Mouse (Mus musculus): ENCODE measurements at regions not wholly inside any gene's neighbourhood (a gene's known extent, or its start where the extent isn't known, plus 50 kb on each side); places are given as distances from the start of the nearest gene placed in this dataset.

DNA sequence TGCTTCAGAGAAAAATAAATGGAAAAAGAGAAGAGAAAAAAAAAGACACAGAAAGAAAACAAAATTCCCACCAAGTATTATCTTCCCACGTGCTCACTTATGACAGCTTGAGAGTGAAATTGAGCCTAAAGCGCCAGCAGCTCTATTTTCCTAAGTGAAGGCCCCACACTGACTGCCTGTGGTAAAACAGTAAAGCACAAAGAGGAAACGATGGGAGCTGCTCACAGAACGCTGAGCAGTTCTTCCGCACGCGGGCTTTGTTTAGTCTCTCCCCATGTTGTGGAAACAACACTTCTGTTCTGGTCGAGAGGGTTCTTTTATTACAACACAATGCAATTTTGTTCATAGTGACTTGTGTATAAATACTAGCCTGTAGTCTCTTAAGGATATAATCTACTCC lies 465.5 kb downstream of the Psat1 start:
- no peak for DNase-seq

DNA sequence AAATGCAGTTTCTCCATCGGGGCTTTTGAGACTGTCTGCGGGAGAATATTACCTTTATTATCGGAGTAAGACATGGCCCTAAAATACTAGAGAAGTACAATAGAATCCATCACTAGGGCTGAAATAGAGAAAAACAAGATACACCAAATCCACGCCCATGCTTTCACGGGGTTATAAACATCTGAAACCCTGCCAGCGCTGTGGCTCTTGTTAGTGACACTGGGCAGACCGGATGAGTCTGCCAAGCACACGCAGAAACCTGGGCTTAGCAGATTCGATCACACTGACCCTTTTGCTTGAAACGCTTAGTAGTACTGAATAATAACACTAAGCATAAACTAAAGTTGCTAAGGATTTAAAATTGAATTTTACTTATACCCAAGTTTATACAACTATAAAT lies 477.6 kb downstream of the Psat1 start:
- no peak for DNase-seq

DNA sequence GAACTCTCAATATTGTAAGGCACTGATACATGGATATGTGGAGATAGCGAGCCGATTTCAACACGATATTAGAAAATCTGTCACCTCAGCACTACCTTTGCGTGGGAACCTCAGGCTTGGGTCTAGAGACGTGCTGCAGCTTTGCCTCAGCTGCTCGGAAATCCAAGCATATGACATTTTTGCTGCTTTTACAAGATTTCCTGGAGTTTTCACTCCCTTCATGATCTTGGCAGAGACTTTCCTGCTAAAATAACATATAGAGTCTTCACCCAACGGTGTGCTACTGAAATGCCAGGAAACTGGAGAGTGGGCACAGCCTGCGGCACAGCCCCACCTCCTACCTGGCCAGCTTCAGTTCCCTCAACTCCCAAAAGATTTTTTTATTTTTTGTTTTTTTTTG lies 480.4 kb downstream of the Psat1 start:
- DNase-seq: no peak

DNA sequence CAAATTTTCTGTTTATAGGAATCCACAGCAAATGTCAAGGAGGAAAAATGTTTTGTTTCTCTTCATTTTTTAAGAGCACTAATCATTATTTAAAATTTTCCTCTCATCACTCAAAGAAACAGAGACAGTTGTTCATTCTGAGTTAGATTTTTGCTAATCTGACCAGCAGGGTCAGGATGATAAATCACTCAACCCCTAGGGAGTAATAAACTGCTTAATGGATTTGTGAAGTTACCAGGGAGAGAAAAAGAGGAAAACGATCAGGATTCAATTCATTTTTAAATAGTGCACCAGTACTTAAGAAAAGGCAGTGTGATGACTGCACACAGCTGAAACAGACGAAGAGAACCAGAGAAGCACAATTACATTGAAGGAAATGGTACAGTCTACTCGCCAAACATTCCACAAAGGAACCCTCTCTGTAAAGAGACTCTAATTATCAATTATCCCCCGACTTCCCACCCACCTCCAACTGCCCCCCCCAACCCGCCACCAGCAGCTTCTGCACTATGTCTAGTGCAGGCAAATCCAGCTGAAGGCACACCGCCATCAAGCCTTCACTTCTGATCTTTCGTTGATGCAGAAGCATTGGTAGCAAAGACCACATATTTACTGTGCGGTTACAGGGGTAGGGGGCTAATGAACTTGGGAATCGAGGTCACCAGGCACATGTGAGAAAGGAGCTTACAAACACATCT lies 481.9 kb downstream of the Psat1 start:
- no peak for DNase-seq

DNA sequence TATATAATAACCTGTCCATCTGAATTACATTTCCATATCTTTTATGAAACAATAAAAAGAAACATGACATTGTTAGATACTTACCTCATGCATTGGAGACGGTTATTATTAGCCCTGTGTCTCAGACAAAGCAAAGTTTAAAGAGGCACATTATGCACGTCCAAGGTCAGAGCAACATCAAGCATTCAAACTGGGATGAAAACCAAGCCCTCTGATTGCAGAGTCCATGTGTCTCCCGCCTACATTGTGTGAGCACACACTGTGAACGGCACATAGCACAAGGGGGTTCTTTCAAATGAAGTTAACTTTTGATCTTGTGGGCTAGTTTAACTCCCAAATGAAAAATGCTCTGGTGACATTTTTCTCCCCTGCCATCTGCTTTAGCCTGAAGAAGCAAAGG lies 489.3 kb downstream of the Psat1 start:
- DNase-seq: no peak

DNA sequence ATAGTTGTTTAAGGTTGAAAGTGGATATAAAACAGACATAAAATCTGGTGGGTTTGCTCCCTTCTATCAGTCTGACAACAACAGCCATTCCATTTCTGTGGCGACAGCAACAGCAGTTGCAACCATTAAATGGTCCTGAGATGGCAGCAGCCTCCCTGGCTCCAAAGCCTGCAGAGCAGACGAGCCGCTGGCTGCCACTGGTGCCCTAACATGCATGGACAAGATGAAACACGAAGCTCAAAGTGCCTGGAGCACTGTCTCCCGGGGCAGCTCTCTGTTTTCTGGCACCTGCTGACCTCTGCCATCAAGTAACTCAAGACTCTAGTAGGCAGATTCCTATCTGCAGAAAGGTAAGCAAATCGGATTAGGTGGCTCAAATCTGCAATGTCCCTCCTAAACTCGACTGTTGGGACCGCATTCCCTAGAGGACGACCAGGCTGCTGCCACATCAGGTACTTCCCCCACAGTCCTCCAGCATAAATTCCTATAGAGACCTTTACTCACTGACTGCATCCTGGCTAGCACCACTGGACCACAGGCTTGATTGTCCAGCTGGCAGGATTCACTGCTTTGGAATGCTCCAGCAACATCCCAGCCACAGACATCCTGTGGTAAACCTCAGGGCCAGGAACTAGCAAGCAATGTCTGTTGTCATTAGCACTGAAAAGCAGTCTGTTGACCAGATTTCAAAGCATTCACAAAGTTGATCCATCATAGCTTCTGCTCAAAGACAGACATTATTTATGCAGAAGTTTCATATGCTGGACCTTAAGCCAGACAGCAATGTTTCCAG lies 490.0 kb downstream of the Psat1 start:
- DNase-seq: no peak

DNA sequence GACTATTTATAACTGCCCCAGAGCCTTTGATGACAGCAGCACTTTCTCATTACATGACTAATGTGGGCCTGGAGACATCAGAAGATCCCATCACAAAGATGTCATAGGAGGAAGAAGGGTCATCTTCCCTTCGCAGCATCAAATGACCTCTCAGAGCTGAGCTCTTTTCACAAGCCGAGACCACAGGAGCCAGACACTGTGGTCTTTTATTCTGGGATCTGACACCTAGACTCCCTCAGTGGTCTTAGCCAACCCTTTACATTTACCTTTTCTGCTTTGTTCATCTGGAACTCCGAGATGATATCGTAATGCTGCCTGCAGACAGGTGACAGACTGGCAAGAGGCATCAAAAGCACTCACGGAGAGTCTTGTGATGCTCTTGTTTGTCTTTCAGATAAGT lies 498.1 kb downstream of the Psat1 start:
- no peak for DNase-seq

DNA sequence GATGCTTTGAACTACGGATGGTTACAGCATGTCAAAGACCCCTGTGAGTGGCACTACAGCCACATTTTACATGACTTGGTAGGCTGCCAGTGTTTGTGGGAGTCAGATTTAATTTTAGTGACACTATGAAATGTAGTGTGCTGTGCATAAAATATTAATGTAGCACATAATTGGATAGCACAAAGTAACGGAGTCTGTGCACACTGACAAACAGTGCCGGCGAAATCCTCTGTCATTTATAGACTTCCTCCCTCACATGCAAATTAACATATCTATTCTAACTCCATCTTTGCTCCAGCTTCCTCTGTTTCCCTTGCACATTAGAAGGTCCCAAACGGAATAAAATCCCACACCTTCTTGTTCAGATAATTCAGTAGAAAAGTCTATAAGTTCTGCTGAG lies 515.3 kb downstream of the Psat1 start:
- no peak for DNase-seq

DNA sequence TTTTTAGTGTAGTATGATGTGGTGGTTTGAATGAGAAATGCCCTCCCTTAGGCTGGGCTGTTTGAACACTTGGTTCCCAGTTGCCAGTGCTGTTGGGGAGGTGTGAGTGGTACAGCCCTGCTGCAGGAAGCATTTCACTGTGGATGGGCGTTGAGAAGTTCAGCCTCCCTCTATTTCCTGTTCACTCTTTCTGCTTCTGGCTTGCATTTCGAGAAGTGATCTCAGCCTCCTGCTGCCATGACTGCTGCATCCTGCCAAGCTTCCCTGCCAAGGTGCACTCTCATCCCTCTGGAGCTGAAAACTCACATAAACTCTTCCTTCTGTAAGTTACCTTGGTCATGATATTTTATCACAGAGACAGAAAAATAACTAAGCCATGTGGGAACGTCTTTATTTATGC lies 525.8 kb downstream of the Psat1 start:
- no peak for DNase-seq

DNA sequence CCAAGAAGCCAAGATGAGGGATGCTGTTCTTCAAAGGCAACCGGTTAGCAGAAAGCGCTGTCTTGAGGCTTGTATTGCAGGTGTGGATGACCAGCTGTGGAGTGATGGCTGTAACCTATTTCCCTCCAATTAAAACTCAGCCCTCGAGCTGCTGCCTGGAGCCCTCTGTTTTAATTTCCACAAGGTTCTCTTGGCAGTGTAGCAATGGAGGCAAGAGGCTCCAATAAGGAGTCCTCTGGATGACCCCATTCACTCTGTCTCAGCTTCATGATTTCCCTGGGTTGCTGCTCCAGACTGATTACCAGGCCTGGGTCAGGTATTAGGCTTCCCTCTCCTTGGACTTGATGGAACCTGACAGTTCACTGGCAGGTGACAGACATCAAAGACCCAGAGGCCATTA lies 548.5 kb downstream of the Psat1 start:
- DNase-seq: no peak

DNA sequence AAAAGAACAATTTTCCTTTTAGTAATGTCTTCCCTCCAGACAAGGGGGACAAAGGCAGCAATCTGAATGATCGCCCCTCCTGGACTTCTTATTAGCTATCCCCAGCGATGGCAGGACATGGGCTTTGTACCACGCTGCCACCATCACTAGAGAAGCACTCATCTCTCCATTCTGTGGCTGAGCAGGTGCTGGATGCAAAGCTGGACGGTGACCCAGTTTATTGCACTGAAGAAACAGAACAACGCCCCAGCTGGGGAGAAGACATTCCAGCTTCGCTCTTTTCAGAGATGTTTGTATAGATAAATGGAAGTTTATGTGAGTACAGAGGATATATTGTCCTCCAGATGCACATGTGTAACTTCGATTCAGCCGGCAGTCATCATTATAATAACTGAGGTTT lies 575.5 kb downstream of the Psat1 start:
- no peak for DNase-seq

DNA sequence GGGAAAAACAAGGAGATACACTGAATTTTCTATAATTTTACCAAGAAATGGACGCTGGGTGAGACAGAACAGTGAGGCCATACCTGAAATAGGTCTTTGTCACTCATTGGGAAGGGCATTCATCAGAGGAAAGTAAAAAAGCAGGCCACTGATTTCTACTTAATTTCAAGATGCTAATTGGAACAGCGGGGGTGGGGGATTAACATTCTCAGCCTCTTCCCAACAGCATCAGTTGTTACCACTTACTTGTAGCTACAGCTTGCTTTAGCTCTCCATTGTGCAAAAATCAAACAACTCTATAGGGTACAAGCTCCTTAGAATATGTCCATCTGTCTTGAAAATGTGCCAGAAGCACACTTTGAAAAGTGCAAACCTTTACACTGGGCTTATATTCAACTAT lies 580.2 kb downstream of the Psat1 start:
- DNase-seq: no peak

DNA sequence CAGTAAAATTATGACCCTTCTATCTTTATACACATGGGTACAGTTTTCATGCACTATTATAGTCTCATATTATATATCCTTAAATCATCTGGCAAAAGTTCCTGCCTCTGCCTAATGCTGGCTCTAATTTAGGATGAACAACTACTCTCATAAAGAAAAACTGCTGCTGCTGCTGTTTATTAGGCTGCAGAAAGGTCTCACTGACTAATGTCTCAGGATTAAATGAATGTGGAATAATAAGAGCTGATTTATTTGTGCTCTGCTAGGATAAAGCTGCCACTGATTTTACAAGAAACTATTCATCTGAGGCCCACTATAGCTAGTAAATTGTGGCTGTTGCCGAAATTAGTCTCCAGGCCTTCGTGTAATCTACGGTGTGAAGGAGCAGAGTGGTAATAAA lies 590.0 kb downstream of the Psat1 start:
- no peak for DNase-seq

DNA sequence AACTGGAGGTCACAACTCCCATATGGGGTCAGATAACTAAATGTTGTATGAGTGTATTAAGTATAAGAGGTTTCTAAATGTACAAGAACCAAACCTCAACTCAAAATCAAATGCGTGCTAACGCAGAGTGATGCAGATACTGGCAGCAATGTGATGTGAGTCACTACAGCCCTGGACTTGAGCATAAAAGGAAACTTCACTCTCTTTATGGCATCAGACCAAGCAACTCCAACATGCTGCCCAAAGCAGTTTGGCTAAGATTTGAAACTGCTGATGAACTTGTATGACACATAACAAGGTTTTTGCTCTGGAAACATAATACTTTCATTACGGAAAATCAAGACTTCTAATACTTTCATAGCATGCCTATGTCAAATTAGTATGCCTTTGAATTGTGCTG lies 598.8 kb downstream of the Psat1 start:
- no peak for DNase-seq

DNA sequence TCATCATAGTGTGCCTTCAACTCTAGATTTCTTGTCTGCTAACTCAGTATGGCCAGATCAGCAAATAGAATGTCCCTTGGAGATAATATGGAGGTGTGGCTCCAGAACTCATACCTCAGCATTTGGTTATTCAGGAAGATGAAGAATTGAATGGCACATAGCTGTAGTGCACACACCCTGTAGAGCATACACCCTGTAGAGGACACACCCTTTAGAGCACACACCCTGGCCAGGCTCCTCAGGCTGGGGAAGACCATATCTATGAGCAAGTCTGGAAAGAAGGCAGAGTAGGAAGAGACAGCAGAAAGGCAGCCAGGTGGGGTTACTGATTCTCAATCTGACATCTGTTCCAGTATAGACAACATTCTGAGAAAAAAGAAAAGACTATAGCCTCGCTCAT lies 604.9 kb downstream of the Psat1 start:
- DNase-seq: no peak

DNA sequence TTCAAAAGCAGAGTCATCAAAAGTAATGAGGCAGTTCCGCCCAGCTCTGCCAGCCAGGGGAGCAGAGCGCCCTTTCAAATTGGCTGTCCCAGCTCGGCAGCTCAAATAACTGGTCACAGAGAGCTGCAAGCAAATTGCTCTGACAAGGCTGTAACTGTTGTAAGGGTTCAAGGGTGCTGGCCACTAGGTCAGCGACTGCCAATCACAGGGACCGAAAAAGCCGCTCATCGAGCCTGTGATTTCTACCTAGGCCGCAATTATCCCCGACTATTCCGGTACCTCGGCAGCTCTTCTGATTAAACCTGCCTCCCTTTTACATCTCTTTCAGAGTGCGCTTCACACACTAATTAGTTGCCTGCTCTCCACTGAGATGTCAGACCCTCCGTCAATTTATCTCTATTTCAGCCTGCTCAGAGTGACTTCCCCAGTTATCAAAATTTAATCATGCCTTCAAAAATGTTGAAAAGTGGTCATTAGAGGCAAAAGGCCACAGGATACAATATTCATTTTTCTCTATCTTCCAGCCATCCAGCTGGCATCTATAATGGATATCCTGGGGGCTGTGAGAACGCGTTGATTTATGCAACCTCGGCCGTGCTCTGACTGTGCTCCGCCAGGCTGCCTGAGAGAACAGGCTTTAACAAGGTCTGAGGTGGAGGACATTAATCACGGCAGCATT lies 606.7 kb downstream of the Psat1 start:
- no peak for DNase-seq

DNA sequence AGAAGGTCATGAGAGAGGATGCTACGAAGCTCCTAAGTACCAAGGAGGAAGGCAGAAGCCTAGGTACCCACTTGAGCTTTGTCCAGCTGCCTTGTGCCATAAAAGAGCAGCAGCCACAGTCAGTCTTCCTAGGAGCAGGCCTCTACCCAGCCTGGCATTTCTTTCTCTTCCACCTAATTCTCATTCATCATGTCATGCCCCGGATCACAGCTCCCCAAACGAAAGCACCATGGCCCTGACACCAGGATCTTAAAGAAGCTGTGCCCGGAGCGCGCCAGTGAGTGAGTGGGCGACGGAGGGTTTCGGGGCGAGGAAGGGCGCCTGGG lies 607.2 kb downstream of the Psat1 start:
- no peak for DNase-seq

DNA sequence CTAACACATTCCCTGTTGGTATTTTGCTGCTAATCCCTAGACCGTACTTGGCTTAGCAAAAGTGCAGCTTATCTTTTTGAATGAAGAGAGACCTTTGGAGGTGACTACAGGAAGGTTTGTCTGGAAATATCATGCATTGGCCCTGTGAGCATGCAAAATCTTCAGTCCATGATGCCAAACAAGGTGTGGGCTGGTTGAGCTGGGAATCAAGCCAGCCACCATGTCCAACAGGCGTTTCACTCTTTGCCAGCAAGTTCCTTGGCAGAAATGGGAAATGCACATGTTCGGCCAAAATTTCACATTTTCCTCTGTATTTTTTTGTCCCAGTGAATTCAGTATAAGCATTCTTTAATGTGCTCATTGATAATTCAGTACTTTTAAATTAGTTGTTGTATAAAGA lies 617.0 kb downstream of the Psat1 start:
- no peak for DNase-seq

DNA sequence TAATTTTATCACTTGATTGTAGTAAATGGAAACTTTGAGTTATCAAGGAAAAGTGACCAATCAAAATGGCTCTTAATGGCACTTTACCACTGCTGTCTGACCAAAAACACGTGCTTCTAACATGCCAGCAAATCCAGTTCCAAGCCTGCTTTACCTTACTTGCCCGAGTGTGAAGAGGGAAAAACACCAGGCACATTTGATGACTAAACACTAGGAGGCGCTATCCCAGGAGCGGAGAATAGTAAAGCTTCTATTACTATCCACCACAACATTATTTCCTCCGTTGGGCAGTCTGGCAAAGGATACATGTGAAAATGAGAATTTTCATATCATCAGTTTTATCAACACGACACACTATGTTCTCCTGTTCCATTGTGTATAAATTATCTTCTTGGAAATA lies 647.7 kb downstream of the Psat1 start:
- peak; percentile 19 for DNase-seq

DNA sequence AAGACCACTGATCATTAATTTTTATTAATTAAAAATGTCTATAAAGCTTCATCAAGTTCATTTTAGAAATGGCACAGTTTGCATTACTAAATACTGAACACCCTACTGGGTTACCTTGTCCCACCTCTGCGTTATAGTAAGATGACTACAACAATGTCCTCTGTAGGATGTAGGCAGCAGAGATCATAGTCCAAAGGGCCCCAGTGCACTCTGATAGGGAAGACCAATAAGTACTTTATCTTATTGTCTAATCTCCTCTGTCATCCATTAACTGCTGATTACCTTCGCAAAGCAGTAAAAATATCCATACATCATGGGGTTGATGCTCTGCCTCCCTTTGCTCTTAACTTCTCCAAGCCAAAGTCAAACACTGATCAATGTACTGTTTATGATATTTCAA lies 662.1 kb downstream of the Psat1 start:
- no peak for DNase-seq

DNA sequence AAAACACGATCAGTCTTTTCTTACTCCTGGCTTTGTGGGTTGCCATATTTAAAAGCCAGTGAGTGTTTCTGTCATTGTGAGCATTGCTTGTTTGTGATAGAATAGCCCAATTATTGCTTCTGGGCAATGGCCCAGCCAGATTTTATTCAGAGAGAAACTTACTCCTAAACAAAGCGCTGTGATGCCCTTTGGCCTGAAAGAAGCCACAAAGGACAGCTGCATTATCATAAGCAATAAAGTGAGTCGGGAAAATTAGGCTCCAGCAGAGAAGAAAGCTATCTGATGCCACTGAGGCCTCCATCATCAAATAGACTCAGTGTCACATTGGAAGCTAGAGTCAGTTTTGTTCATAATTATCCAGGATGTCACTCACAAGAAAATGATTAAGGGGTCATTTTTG lies 644.9 kb upstream of the Tle4 start:
- no peak for DNase-seq

DNA sequence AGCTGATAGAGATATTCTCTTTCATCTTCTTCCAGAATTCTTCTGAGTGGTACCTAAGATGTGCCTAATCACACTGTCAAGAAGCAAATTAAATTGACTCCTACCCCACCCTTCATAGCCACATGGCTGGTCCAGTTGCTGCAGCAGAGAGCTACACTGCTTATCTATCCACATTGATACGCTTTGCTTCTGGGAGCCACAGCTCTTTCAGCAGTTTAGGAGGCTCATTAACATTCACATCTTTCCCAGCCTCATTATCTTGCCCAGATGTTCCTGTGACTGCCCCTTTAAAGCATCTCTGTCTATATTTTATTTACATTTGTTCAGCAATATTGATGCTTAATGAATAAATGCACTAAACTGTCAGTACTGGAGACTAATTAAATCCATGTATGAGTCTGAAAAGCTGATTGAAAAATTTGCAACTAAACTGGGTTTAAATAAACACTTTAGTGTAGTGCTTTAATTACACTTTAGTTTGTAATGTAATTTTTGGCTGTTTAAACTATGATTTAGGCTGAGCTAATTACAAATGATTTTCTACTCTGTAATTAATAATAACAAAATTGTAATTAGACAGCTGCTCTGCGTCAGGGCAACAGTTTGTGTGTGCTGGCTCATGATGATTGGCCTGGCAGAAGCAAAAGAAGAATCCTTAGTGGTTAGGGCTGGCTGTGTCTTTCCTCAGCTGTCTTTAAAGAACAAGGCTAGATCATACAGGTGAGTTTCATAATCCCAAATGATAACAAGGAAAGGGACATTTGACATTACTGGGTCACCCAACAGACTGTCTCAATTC lies 632.5 kb upstream of the Tle4 start:
- no peak for DNase-seq

DNA sequence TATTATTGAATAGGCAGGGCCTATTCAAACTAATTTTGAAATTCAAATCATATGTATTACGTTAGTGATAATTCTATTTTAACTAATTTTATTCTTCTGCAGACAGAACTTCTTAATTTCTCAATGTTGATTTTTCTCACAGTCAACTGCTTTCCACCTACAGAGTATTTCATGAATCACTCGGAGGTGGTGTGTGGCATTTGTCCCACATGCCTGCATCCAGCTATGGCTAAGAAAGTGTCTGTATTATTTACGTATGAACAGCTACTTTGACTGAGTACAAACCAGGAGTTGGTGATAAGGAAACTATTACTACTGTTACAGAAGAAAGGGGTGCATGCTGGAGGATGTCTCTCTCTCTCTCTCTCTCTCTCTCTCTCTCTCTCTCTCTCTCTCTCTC lies 619.5 kb upstream of the Tle4 start:
- DNase-seq: no peak
